ENCODE assay signal across 18 mouse cellular contexts in the genomic region with DNA sequence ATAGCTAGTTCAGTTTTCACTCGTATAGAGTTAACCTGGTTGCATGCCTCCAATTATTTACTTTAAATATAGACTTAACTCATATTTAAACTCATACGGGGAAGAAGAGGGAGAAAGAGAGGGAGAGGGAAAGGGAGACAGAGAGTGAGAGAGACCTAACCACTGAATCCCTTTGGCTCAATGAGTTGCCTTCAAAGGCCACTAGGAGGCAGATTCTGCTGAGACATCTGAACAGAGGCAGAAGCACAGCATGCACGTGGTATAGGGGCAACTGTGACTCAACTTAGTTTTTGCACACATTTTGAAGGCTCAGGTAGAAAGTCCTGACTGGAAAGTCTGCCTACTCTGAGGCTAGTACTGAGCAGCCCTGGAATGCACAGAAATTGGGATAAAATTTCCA.
A peak's percentile ranks its signal among the peaks of the same experiment; 100 is the strongest.
DNase-seq lines count a peak whose midpoint lies in the region; ATAC-seq and TF ChIP-seq lines count a peak whose summit lies in the region.
"Had no signal": no experiment of that assay in that cellular context is flagged by ENCODE, and none has a peak within 500 bp of the region (broad histone marks: within the 10 kb centered on the region; RNA-seq: fewer than 3 reads in every experiment).

No protein-coding gene starts in this region.

- H3K4me3 ChIP-seq in forebrain, postnatal 0 days (ENCODE audit: low read depth, low read length) = no peak overlapping the region
- H3K4me3 ChIP-seq in forebrain, embryonic 13.5 days = no peak overlapping the region
- H3K4me3 ChIP-seq in liver, adult 2 months (ENCODE audit: insufficient read depth, low read depth, low read length) = no peak overlapping the region
- no peak overlapping the region for H3K4me3 ChIP-seq in liver, embryonic 11.5 days (ENCODE audit: low read depth, low read length)
- H3K4me3 ChIP-seq: embryonic facial prominence, embryonic 12.5 days; heart, embryonic 10.5 days; liver, embryonic 13.5 days; midbrain, embryonic 10.5 days had no signal

- no peak overlapping the region for H3K4me2 ChIP-seq in forebrain, postnatal 0 days (ENCODE audit: low read depth)
- H3K4me2 ChIP-seq in forebrain, embryonic 13.5 days = no peak overlapping the region
- no peak overlapping the region for H3K4me2 ChIP-seq in liver, embryonic 11.5 days
- H3K4me2 ChIP-seq: embryonic facial prominence, embryonic 12.5 days; liver, embryonic 13.5 days had no signal

- no peak for ATAC-seq in forebrain, postnatal 0 days
- ATAC-seq in forebrain, embryonic 13.5 days = no peak
- ATAC-seq in liver, embryonic 11.5 days (replicated peaks; ENCODE audit: low FRiP score) = no peak
- ATAC-seq: intestine, embryonic 16.5 days had no signal

- WGBS in forebrain, postnatal 0 days = 82% methylated on average over 3 of the region's 3 CpGs
- 81% methylated on average over 3 of the region's 3 CpGs for WGBS in forebrain, embryonic 13.5 days
- 67% methylated on average over 3 of the region's 3 CpGs for WGBS in liver, adult 2 months
- WGBS in liver, embryonic 11.5 days = 79% methylated on average over 3 of the region's 3 CpGs

- H3K9me3 ChIP-seq in forebrain, postnatal 0 days (ENCODE audit: low read length) = no peaks in the 10 kb centered on the region
- no peaks in the 10 kb centered on the region for H3K9me3 ChIP-seq in forebrain, embryonic 13.5 days (replicated peaks)
- no peaks in the 10 kb centered on the region for H3K9me3 ChIP-seq in liver, embryonic 11.5 days (ENCODE audit: control insufficient read depth, low read length)
- H3K9me3 ChIP-seq: embryonic facial prominence, embryonic 12.5 days; heart, embryonic 10.5 days; liver, embryonic 13.5 days had no signal

- no peaks in the 10 kb centered on the region for H3K79me2 ChIP-seq in liver, adult 2 months (ENCODE audit: control insufficient read depth, insufficient read depth, low read length)

- peak; percentile 0 for DNase-seq in forebrain, postnatal 0 days
- DNase-seq in liver, adult 2 months (ENCODE audit: extremely low read depth, low read depth, low spot score) = no peak
- no peak for DNase-seq in liver, embryonic 11.5 days (ENCODE audit: low spot score)
- DNase-seq in A20 (ENCODE audit: low read depth, low spot score) = peak; percentile 46
- no peak for DNase-seq in brain, embryonic 14.5 days (ENCODE audit: low read depth)
- DNase-seq in spleen, adult 12 weeks (ENCODE audit: low spot score) = no peak
- DNase-seq: cerebellum, adult 9-10 months; gastrocnemius, postnatal 25 days; kidney, postnatal 14 days; liver, embryonic 13.5 days; lung, postnatal 10 days; right cerebral cortex, postnatal 4 days; thymus, adult 2 months had no signal

- H3K4me1 ChIP-seq in forebrain, postnatal 0 days (ENCODE audit: insufficient read depth) = no peaks in the 10 kb centered on the region
- H3K4me1 ChIP-seq in forebrain, embryonic 13.5 days = no peaks in the 10 kb centered on the region
- no peaks in the 10 kb centered on the region for H3K4me1 ChIP-seq in liver, adult 2 months (ENCODE audit: control insufficient read depth, insufficient read depth, low read length)
- no peaks in the 10 kb centered on the region for H3K4me1 ChIP-seq in liver, embryonic 11.5 days (replicated peaks; ENCODE audit: control insufficient read depth, insufficient read depth, low read length)
- H3K4me1 ChIP-seq: embryonic facial prominence, embryonic 12.5 days; heart, embryonic 10.5 days; liver, embryonic 13.5 days; midbrain, embryonic 10.5 days had no signal

- peak; percentile 38; the same call in 1 of the 2 replicates for TF ChIP-seq CTCF in forebrain, postnatal 0 days (IDR thresholded peaks at IDR 0.05; ENCODE audit: low read depth)
- peak; percentile 10; the same call in 1 of the 2 replicates for TF ChIP-seq CTCF in liver, adult 2 months (IDR thresholded peaks at IDR 0.05; ENCODE audit: low read depth, low read length)
- TF ChIP-seq CTCF in brain, embryonic 14.5 days (IDR thresholded peaks at IDR 0.05; ENCODE audit: borderline replicate concordance, extremely low read depth, insufficient read depth, insufficient read length) = peak; percentile 29; the same call in 1 of the 2 replicates

- H3K27ac ChIP-seq in forebrain, postnatal 0 days (ENCODE audit: low read depth, low read length) = no peak overlapping the region
- H3K27ac ChIP-seq in forebrain, embryonic 13.5 days = no peak overlapping the region
- no peak overlapping the region for H3K27ac ChIP-seq in liver, adult 2 months (replicated peaks; ENCODE audit: insufficient read depth, low read depth, low read length)
- H3K27ac ChIP-seq in liver, embryonic 11.5 days (ENCODE audit: low read depth, low read length) = no peak overlapping the region
- H3K27ac ChIP-seq: embryonic facial prominence, embryonic 12.5 days; heart, embryonic 10.5 days; liver, embryonic 13.5 days; midbrain, embryonic 10.5 days had no signal

- no peaks in the 10 kb centered on the region for H3K36me3 ChIP-seq in forebrain, postnatal 0 days (ENCODE audit: insufficient read depth)
- H3K36me3 ChIP-seq in forebrain, embryonic 13.5 days (ENCODE audit: poor library complexity, severe bottlenecking) = no peaks in the 10 kb centered on the region
- H3K36me3 ChIP-seq in liver, adult 2 months (ENCODE audit: control insufficient read depth, insufficient read depth, low read length) = no peaks in the 10 kb centered on the region
- H3K36me3 ChIP-seq in liver, embryonic 11.5 days (ENCODE audit: control insufficient read depth, insufficient read depth, low read length) = no peaks in the 10 kb centered on the region
- H3K36me3 ChIP-seq: embryonic facial prominence, embryonic 12.5 days; heart, embryonic 10.5 days; liver, embryonic 13.5 days; midbrain, embryonic 10.5 days had no signal

- H3K9ac ChIP-seq in forebrain, postnatal 0 days = no peak overlapping the region
- no peak overlapping the region for H3K9ac ChIP-seq in forebrain, embryonic 13.5 days
- no peak overlapping the region for H3K9ac ChIP-seq in liver, adult 2 months (ENCODE audit: low read depth, low read length)
- no peak overlapping the region for H3K9ac ChIP-seq in liver, embryonic 11.5 days (ENCODE audit: low read depth, low read length)
- H3K9ac ChIP-seq: embryonic facial prominence, embryonic 12.5 days; liver, embryonic 13.5 days had no signal

- TF ChIP-seq POLR2A in liver, adult 2 months (IDR thresholded peaks at IDR 0.05; ENCODE audit: extremely low read depth, insufficient read depth, low read length) = no peak
- no peak for TF ChIP-seq POLR2A in brain, embryonic 14.5 days (IDR thresholded peaks at IDR 0.05; ENCODE audit: borderline replicate concordance, extremely low read depth, insufficient read depth, insufficient read length, poor library complexity, severe bottlenecking)

- H3K27me3 ChIP-seq in forebrain, postnatal 0 days (ENCODE audit: insufficient read depth, low read length) = no peaks in the 10 kb centered on the region
- no peaks in the 10 kb centered on the region for H3K27me3 ChIP-seq in forebrain, embryonic 13.5 days
- no peaks in the 10 kb centered on the region for H3K27me3 ChIP-seq in liver, adult 2 months (ENCODE audit: control insufficient read depth, insufficient read depth, low read length)
- H3K27me3 ChIP-seq in liver, embryonic 11.5 days (replicated peaks; ENCODE audit: control insufficient read depth, insufficient read depth, low read length) = no peaks in the 10 kb centered on the region
- H3K27me3 ChIP-seq: embryonic facial prominence, embryonic 12.5 days; liver, embryonic 13.5 days had no signal

Comparison
In these comparisons a context has a peak if more than half of its experiments do, and no peak if none do; other contexts are left out.
1. DNase-seq: peak in forebrain, postnatal 0 days (single experiment) and A20 (single experiment); none in liver, adult 2 months (single experiment), liver, embryonic 11.5 days (single experiment), brain, embryonic 14.5 days (single experiment) and spleen, adult 12 weeks (single experiment).
2. Peak in every context shown above with its lines, with median percentiles within 50 percentile points of each other: CTCF ChIP-seq.